Comparison of ENCODE assay signal across 31 mouse cellular contexts in genomic region chr2:14725437-14725836, GRCm38 (mm10).
"Had no signal": no experiment of that assay in that cellular context is flagged by ENCODE, and none has a peak within 500 bp of the region (broad histone marks: within the 10 kb centered on the region; RNA-seq: fewer than 3 reads in every experiment).

No protein-coding gene starts in this region.

- DNase-seq: left cerebral cortex, postnatal 4 days; liver; liver, embryonic 13.5 days; liver, postnatal 0 days; lung, adult 18-20 months; lung, adult 2 months; lung, embryonic 14.5 days; lung, postnatal 10 days; lung, postnatal 14 days; lung, postnatal 36 days; lung, postnatal 4 days; midbrain, embryonic 14.5 days had no signal

- H3K9me3 ChIP-seq: limb, embryonic 10.5 days; limb, embryonic 12.5 days; limb, embryonic 13.5 days; limb, embryonic 15.5 days; liver, embryonic 12.5 days; liver, embryonic 13.5 days; liver, embryonic 15.5 days; lung, embryonic 15.5 days; midbrain, embryonic 10.5 days; midbrain, embryonic 12.5 days; midbrain, embryonic 15.5 days; neural tube, embryonic 12.5 days; neural tube, embryonic 13.5 days had no signal

- H3K9ac ChIP-seq: limb, embryonic 12.5 days; limb, embryonic 13.5 days; limb, embryonic 15.5 days; liver, embryonic 12.5 days; liver, embryonic 13.5 days; liver, embryonic 14.5 days; liver, embryonic 15.5 days; liver, postnatal 0 days; lung, embryonic 14.5 days; lung, embryonic 15.5 days; midbrain, embryonic 12.5 days; midbrain, embryonic 15.5 days; neural tube, embryonic 12.5 days; neural tube, embryonic 13.5 days had no signal

- H3K4me1 ChIP-seq: limb, embryonic 10.5 days; limb, embryonic 12.5 days; limb, embryonic 13.5 days; limb, embryonic 15.5 days; liver, embryonic 12.5 days; liver, embryonic 13.5 days; liver, embryonic 15.5 days; lung, embryonic 15.5 days; midbrain, embryonic 10.5 days; midbrain, embryonic 12.5 days; midbrain, embryonic 15.5 days; neural tube, embryonic 12.5 days; neural tube, embryonic 13.5 days had no signal

- H3K4me3 ChIP-seq: limb, embryonic 10.5 days; limb, embryonic 12.5 days; limb, embryonic 13.5 days; limb, embryonic 15.5 days; liver, embryonic 12.5 days; liver, embryonic 13.5 days; liver, embryonic 15.5 days; lung, embryonic 15.5 days; megakaryocyte, embryonic 14.5 days; midbrain, embryonic 10.5 days; midbrain, embryonic 12.5 days; midbrain, embryonic 15.5 days; myocyte; neural tube, embryonic 12.5 days; neural tube, embryonic 13.5 days had no signal

- H3K27me3 ChIP-seq: limb, embryonic 12.5 days; limb, embryonic 13.5 days; limb, embryonic 15.5 days; liver, embryonic 12.5 days; liver, embryonic 13.5 days; liver, embryonic 15.5 days; lung, embryonic 15.5 days; megakaryocyte, embryonic 14.5 days; midbrain, embryonic 12.5 days; midbrain, embryonic 15.5 days; neural tube, embryonic 12.5 days; neural tube, embryonic 13.5 days had no signal

- ATAC-seq: liver, embryonic 12.5 days; liver, postnatal 0 days; lung, postnatal 0 days; midbrain, embryonic 15.5 days; midbrain, embryonic 16.5 days had no signal

- H3K36me3 ChIP-seq: limb, embryonic 10.5 days; limb, embryonic 12.5 days; limb, embryonic 13.5 days; limb, embryonic 15.5 days; liver, embryonic 12.5 days; liver, embryonic 13.5 days; liver, embryonic 15.5 days; lung, embryonic 15.5 days; midbrain, embryonic 10.5 days; midbrain, embryonic 12.5 days; midbrain, embryonic 15.5 days; neural tube, embryonic 12.5 days; neural tube, embryonic 13.5 days had no signal

- H3K27ac ChIP-seq: limb, embryonic 10.5 days; limb, embryonic 12.5 days; limb, embryonic 13.5 days; limb, embryonic 15.5 days; liver, embryonic 12.5 days; liver, embryonic 13.5 days; liver, embryonic 14.5 days; liver, embryonic 15.5 days; lung, embryonic 15.5 days; macrophage; midbrain, embryonic 10.5 days; midbrain, embryonic 12.5 days; midbrain, embryonic 15.5 days; neural tube, embryonic 12.5 days; neural tube, embryonic 13.5 days had no signal

- H3K4me2 ChIP-seq: limb, embryonic 12.5 days; limb, embryonic 13.5 days; limb, embryonic 15.5 days; liver, embryonic 11.5 days; liver, embryonic 12.5 days; liver, embryonic 13.5 days; liver, embryonic 15.5 days; lung, embryonic 14.5 days; lung, embryonic 15.5 days; midbrain, embryonic 12.5 days; midbrain, embryonic 15.5 days; neural tube, embryonic 12.5 days; neural tube, embryonic 13.5 days had no signal
